Mouse (Mus musculus) limb, embryonic 13.5 days (tissue): Measurements from ENCODE around the gene Cdh26. TPM values are rescaled to one million over a fixed set of nuclear protein-coding genes. Genes with fewer than 3 reads are reported as not detected.

Experiments used
- ATAC-seq: fragments of 200-750 bp; cut with Nextera tagmentation; 2 replicates; pipeline ENCODE4 v1.8.0; 2017; ENCODE audit warnings: low read depth, moderate number of reproducible peaks, moderate TSS enrichment; ENCODE audit not compliant: low FRiP score
- H3K27ac ChIP-seq: fragments of 300-500 bp; sonication (generic); 2 replicates; pipeline ENCODE4 v1.5.1; 2015; ENCODE audit warnings: inconsistent platforms, mild to moderate bottlenecking, moderate library complexity
- H3K27me3 ChIP-seq: fragments of 300-500 bp; sonication (generic); 2 replicates; pipeline ENCODE4 v1.6.1; 2015; ENCODE audit warnings: mild to moderate bottlenecking, inconsistent platforms
- H3K36me3 ChIP-seq: fragments of 300-500 bp; sonication (generic); 2 replicates; pipeline ENCODE4 v1.6.1; 2015; ENCODE audit warnings: inconsistent platforms, mild to moderate bottlenecking, moderate library complexity
- H3K4me1 ChIP-seq: fragments of 300-500 bp; sonication (generic); 2 replicates; pipeline ENCODE4 v1.6.1; 2015; ENCODE audit warnings: inconsistent platforms
- H3K4me2 ChIP-seq: fragments of 300-500 bp; sonication (generic); replicated peaks from 2 replicates; pipeline ENCODE4 v1.6.1; 2015; ENCODE audit warnings: inconsistent platforms, mild to moderate bottlenecking, moderate library complexity
- H3K4me3 ChIP-seq: fragments of 300-500 bp; sonication (generic); 2 replicates; pipeline ENCODE4 v1.5.1; 2015; ENCODE audit warnings: moderate library complexity, mild to moderate bottlenecking, inconsistent platforms
- H3K9ac ChIP-seq: fragments of 300-500 bp; sonication (generic); 2 replicates; pipeline ENCODE4 v1.6.1; 2015; ENCODE audit warnings: mild to moderate bottlenecking, inconsistent platforms
- H3K9me3 ChIP-seq: fragments of 300-500 bp; sonication (generic); 2 replicates; pipeline ENCODE4 v1.6.1; 2016; ENCODE audit warnings: inconsistent platforms
- WGBS: fragments of 180-500 bp; shearing (Covaris S2); methylation state at CpG from one replicate; pipeline ENCODE4 v1.1.7; 2015; 5-methylcytosine and 5-hydroxymethylcytosine counted together
- polyA plus RNA-seq: library from polyadenylated mRNA; unstranded; fragments of >200 nt; fragmentation: Nextera tagmentation; extraction: Ambion mirVana; gene quantifications from 2 replicates; pipeline ENCODE4 v1.2.1, GENCODE M21; 2015

Cdh26 gene
- polyA plus RNA-seq, 1 experiment from 2014 or later, result 0.42 TPM

DNA sequence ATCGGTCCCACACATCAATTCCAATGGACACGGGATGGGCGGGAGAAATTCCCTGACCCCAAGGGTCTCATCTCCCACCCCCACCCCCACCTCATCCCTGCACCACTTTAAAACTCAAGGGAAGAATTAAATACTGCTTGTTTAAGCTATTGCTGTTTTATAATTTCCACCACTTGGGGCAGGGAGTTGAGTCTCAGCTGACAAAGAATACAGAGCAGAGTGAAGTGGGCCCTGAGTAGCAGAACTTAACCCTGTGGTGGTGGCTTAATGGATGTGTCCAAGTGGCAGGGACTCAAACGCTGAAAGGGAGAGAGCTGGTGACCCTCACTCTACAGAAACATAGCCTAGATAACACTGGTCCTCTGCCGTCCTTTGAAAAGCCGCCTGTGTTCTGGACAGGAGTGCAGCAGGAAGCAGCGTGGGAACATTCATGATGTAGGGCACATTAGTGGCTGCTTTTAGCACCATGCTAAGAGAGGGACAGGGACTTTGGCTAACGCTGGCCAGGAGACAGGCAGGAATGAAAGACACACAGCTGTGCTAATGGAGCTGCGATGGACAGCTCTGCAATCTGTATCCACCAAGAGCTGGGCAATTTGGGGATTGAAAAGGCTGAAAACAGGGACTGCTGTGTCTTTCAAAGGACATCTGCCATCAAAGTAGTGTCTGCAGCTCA, 60.1 kb downstream of the Cdh26 start:
- ATAC-seq, result no peak

DNA sequence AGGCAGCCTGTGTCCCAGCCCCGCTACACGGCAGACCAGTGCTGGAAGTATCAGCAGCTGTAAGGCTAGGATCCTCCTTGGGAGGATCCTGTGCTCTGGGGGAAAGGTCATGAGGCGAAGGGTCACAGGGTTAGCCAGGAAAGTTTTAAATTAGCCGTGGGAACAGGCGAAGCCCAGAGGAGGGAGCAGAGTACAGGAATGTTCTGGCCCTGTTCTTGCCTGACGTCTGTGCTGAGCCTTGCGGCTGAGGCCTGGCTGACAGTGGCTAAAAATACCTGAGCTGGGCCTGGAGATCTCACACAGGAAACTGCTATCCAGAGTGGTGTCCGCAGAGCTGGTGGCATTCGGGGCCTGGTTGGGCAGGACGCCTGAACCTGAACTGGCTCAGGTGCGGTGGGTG, 63.7 kb downstream of the Cdh26 start:
- H3K4me3 ChIP-seq, result no peak overlapping the region
- no peak overlapping the region for H3K4me2 ChIP-seq
- H3K9me3 ChIP-seq, result no peaks in the 10 kb centered on the region
- H3K27me3 ChIP-seq, result peaks cover 6% of the 10 kb centered on the region
- H3K4me1 ChIP-seq, result peaks cover 19% of the 10 kb centered on the region
- WGBS, result 55% methylated on average over 11 of the region's 11 CpGs
- no peak overlapping the region for H3K27ac ChIP-seq
- ATAC-seq, result no peak
- no peaks in the 10 kb centered on the region for H3K36me3 ChIP-seq
- H3K9ac ChIP-seq, result no peak overlapping the region

More for the DNA sequence above, 60.1 kb downstream of the Cdh26 start:
- Histone ChIP-seq H3K27me3 (0 out of 2 replicates have a peak, but pooled peaks cover 3% of the 10 kb centered on the region), H3K9me3 (peaks cover 6% of the 10 kb centered on the region; the same call in 1 of the 2 replicates), H3K36me3 (no peaks in the 10 kb centered on the region), H3K4me3 (no peak overlapping the region), H3K9ac (no peak overlapping the region), H3K27ac (no peak overlapping the region), H3K4me2 (no peak overlapping the region), H3K4me1 (peaks cover 13% of the 10 kb centered on the region)
- 71% methylated on average over 9 of the region's 9 CpGs for WGBS

DNA sequence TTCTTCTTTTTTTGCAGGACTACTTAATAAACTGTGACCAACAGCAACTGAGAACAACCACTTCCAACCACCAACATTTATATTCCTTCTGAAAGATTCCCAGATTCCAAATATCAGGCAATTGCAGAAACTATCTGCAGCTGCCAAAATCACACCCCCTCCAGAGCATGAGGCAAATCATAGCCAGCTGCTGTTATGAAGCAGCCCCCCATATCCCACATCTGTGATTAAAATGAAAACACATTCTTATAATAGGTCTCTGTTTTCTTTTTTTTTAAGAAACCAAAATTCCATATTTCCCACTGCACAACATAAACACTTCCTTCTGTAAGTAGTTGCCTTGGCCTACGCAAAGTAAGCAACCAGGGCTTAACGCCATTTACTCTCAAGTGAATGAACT, 65.5 kb downstream of the Cdh26 start:
- no peak overlapping the region for H3K27ac ChIP-seq
- peaks cover 19% of the 10 kb centered on the region for H3K4me1 ChIP-seq
- H3K4me3 ChIP-seq, result no peak overlapping the region
- H3K9me3 ChIP-seq, result peaks cover 7% of the 10 kb centered on the region; the same call in 1 of the 2 replicates
- no peak overlapping the region for H3K4me2 ChIP-seq
- H3K36me3 ChIP-seq, result no peaks in the 10 kb centered on the region
- peak; percentile 37; the same call in 1 of the 2 replicates for ATAC-seq
- H3K27me3 ChIP-seq, result peaks cover 7% of the 10 kb centered on the region
- 58% methylated on average over 2 of the region's 2 CpGs for WGBS
- no peak overlapping the region for H3K9ac ChIP-seq

DNA sequence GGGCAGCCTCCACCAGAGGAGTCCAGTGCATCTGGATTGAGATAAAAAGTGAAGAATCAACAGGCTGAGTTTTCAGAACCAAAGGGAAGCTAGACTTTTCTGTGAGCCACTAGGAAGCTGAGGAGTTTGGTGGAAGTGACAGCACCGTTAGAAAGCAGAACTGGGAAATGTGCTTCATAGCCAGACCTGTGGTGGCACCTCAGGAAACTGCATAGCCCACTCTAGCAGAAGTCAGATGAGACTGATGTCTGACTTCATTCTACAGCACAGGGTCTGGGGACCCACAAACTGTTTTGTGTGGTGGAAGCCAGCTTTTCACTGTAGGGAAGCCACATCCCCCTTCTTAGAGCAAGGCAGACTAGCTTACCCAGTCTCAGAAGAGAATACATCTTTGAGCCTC, 67.6 kb downstream of the Cdh26 start:
- Histone ChIP-seq H3K9ac (no peak overlapping the region), H3K27me3 (peaks cover 10% of the 10 kb centered on the region), H3K27ac (no peak overlapping the region), H3K4me3 (no peak overlapping the region), H3K9me3 (peaks cover 7% of the 10 kb centered on the region; the same call in 1 of the 2 replicates), H3K36me3 (no peaks in the 10 kb centered on the region), H3K4me1 (peaks cover 19% of the 10 kb centered on the region), H3K4me2 (no peak overlapping the region)
- WGBS, result 70% methylated on average over 1 of the region's 1 CpGs
- no peak for ATAC-seq

GRCm38 (mm10) chr2:178498409-178498808, 68.1 kb downstream of the Cdh26 start:
- Histone ChIP-seq H3K9me3 (peaks cover 7% of the 10 kb centered on the region; the same call in 1 of the 2 replicates), H3K36me3 (no peaks in the 10 kb centered on the region), H3K4me1 (peaks cover 19% of the 10 kb centered on the region), H3K4me2 (no peak overlapping the region), H3K27ac (no peak overlapping the region), H3K9ac (no peak overlapping the region), H3K4me3 (no peak overlapping the region), H3K27me3 (peaks cover 12% of the 10 kb centered on the region)
- 36% methylated on average over 5 of the region's 5 CpGs for WGBS
- 0 out of 2 replicates have a peak, but pooled peaks have one; percentile 5 for ATAC-seq

- H3K4me1 ChIP-seq, result peaks cover 11% of the 10 kb centered on the region
- H3K9me3 ChIP-seq, result peaks cover 7% of the 10 kb centered on the region; the same call in 1 of the 2 replicates
- ATAC-seq, result no peak
- peaks cover 9% of the 10 kb centered on the region for H3K27me3 ChIP-seq
- no peak overlapping the region for H3K27ac ChIP-seq
- H3K9ac ChIP-seq, result no peak overlapping the region
- no peak overlapping the region for H3K4me2 ChIP-seq
- 82% methylated on average over 10 of the region's 10 CpGs for WGBS
- H3K36me3 ChIP-seq, result no peaks in the 10 kb centered on the region
- H3K4me3 ChIP-seq, result no peak overlapping the region
Observed at GRCm38 (mm10) chr2:178502469-178502868, 72.1 kb downstream of the Cdh26 start.

DNA sequence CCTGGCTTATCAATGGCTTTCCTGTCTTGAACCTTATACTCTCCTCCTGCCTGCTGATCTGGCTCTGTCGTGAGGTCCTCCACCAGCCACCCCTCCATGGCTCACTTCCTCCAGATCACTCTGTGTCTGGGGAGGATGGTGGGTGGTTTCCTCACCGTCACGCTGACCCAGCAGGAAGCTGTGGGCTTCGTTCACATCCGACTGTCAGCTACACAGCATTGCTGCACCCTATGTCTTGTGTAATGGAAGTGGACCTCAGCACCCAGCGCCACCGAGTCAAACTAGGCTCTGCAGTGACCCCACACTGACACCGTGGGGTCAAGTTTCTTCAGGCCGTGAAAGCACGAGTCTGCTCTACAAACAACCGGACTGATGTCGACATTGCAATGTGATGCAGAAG, 75.7 kb downstream of the Cdh26 start:
- Histone ChIP-seq H3K27ac (no peak overlapping the region), H3K9ac (no peak overlapping the region), H3K4me3 (no peak overlapping the region), H3K4me2 (no peak overlapping the region), H3K9me3 (no peaks in the 10 kb centered on the region), H3K4me1 (peaks cover 3% of the 10 kb centered on the region; the same call in 1 of the 2 replicates), H3K27me3 (peaks cover 15% of the 10 kb centered on the region; the same call in 1 of the 2 replicates), H3K36me3 (no peaks in the 10 kb centered on the region)
- WGBS, result 51% methylated on average over 12 of the region's 12 CpGs
- ATAC-seq, result no peak

DNA sequence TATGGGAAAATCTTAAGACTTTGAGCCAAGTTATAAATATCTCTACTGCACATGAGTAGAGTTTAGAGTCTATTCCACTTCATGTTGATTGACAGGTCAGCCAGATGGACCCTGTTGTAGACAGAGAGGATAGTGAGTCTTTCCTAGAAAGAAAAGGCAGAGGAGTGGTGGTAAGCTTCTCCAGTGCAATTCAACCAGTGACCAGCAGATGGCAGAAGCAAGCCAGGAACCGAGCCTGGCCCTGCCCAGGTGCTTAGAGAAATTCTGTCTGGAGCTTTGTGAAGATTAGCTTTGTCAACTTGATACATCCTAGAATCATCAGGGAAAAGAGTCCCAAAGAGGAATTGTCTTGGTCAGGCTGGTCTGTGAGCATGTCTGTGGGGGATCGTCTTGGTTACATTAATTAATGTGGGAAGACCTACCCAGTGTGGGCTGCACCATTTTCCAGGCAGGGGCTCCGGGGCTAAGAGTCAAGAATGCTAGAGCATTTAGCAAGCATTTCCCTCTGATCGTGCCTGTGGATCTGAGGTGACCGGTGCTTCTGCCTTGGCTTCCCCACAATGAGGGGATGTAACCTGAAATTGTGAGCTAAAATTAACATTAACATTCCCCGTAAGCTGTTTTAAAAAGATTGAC, 77.2 kb downstream of the Cdh26 start:
- Histone ChIP-seq H3K9me3 (no peaks in the 10 kb centered on the region), H3K4me3 (no peak overlapping the region), H3K27ac (no peak overlapping the region), H3K27me3 (peaks cover 28% of the 10 kb centered on the region), H3K4me2 (no peak overlapping the region), H3K4me1 (peaks cover 3% of the 10 kb centered on the region; the same call in 1 of the 2 replicates), H3K9ac (no peak overlapping the region), H3K36me3 (no peaks in the 10 kb centered on the region)
- ATAC-seq, result peak; percentile 60; the same call in 1 of the 2 replicates
- WGBS, result 42% methylated on average over 6 of the region's 6 CpGs

DNA sequence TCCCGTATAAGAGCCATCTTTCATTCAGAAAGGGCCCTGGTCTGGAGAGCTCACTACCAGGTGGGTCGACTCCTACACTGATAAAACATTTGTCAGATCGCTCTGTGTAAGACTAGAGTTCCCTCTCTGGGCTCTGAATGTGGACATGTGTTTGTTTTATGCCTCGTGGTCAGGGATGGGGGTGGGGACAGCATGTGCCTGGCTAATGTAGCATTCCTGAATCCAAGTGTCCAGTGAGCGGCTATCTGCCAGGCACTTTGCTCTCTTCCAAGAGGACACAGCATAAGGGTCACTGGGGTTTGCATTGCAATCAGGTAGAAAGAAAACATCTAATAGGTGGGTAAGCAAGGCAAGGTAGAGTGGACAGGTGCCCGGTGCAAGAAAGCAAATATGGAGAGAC, 77.9 kb downstream of the Cdh26 start:
- Histone ChIP-seq H3K4me1 (peaks cover 7% of the 10 kb centered on the region), H3K9me3 (no peaks in the 10 kb centered on the region), H3K4me3 (no peak overlapping the region), H3K27ac (no peak overlapping the region), H3K36me3 (no peaks in the 10 kb centered on the region), H3K4me2 (no peak overlapping the region), H3K27me3 (peaks cover 28% of the 10 kb centered on the region), H3K9ac (no peak overlapping the region)
- ATAC-seq, result no peak
- 70% methylated on average over 6 of the region's 6 CpGs for WGBS

DNA sequence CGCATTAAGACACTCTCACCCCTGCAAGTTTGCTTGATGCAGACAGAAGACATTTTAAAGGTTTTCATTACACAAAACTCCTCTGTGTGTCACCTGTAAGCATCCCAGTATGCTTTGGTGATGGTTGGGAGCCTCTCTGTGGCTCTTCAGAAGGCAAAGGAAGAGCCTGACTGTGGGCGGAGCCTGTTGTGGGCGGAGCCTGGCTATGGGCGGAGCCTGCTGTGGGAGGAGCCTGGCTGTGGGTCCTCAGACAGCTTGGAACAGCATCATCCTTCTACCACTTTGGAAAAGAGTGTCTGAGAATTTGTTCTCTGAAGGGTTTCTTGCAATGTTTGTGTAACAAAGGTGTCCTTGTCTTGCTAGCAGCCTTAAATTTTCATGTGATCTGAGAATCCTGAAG, 82.7 kb downstream of the Cdh26 start:
- Histone ChIP-seq H3K4me2 (peak overlapping the region; percentile 51), H3K36me3 (no peaks in the 10 kb centered on the region), H3K9me3 (no peaks in the 10 kb centered on the region), H3K9ac (no peak overlapping the region), H3K27ac (0 out of 2 replicates have a peak overlapping the region, but pooled peaks have one; percentile 73), H3K4me1 (peaks cover 33% of the 10 kb centered on the region), H3K4me3 (no peak overlapping the region), H3K27me3 (peaks cover 51% of the 10 kb centered on the region)
- WGBS, result 71% methylated on average over 4 of the region's 4 CpGs
- ATAC-seq, result no peak

DNA sequence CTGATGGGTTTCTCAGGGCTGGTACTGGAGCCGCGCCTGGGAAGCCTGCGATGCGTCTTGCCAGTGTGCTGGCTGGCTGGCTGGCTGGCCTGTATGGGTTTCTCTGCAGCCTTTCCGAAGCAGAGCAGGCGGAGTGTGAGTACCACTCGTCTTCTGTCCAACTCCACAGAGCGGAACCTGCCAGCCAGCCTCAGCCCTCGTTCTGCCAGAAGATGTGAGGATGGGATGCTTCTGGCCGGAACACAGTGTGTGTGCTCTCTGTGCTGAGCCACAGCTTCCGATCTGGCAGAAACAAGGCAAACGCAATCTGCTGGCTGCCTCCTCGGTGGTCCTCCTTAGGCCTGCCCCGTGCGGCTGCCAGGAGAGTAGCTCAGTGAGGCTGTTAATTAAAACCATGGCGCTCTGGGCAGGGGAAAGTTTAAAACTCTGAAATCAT, 83.3 kb downstream of the Cdh26 start:
- ATAC-seq, result peak; percentile 87
- Histone ChIP-seq H3K36me3 (no peaks in the 10 kb centered on the region), H3K9ac (no peak overlapping the region), H3K4me1 (peaks cover 34% of the 10 kb centered on the region), H3K27me3 (peaks cover 45% of the 10 kb centered on the region), H3K27ac (peak overlapping the region; percentile 73; the same call in 1 of the 2 replicates), H3K4me2 (peak overlapping the region; percentile 51), H3K9me3 (no peaks in the 10 kb centered on the region), H3K4me3 (no peak overlapping the region)
- WGBS, result 15% methylated on average over 16 of the region's 16 CpGs

DNA sequence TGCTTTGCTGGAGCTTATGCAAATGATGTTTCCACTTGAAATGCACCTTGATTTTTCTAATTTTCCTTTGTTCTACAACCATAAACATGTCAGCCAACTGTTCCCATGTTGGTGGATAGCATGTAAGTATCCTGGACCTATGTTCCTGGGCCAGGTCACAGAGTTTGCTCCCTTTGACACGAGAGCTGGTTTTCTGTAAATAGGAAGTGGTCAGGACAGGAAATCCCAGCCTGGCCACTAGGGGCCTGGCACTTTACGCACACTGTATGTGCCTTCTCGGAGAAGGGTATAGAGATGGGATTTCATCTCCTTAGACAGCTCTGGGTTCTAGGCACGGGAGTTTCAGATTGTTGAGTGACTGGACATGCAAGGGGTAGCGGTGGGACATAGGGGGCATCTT, 86.1 kb downstream of the Cdh26 start:
- Histone ChIP-seq H3K4me2 (no peak overlapping the region), H3K27ac (no peak overlapping the region), H3K9ac (no peak overlapping the region), H3K27me3 (peaks cover 49% of the 10 kb centered on the region), H3K36me3 (no peaks in the 10 kb centered on the region), H3K4me1 (peaks cover 34% of the 10 kb centered on the region), H3K4me3 (no peak overlapping the region), H3K9me3 (no peaks in the 10 kb centered on the region)
- ATAC-seq, result no peak
- 80% methylated on average over 5 of the region's 5 CpGs for WGBS
